Mouse (Mus musculus): ENCODE results near the gene Gprc5c.
A peak's percentile ranks its signal among the peaks of the same experiment; 100 is the strongest.

Gene Gprc5c

GRCm38 (mm10) chr11:114917120-114917519 is 66.2 kb downstream of the Gprc5c start:
- DNase-seq, result peak; percentile 14

Measured in lung, postnatal 10 days (tissue).